Mouse (Mus musculus): ENCODE data around the gene Loxl3.

Gene Loxl3

GRCm38 (mm10) chr6:83010010-83010409 is 24.0 kb upstream of the Loxl3 start:
- DNase-seq (ENCODE audit: low read depth, low spot score), result no peak
- H3K36me3 ChIP-seq (ENCODE audit: control insufficient read depth, insufficient read depth, low read length, poor library complexity, severe bottlenecking), result no peaks in the 10 kb centered on the region
- H3K27me3 ChIP-seq (ENCODE audit: control insufficient read depth, insufficient read depth, low read length, poor library complexity, severe bottlenecking), result no peaks in the 10 kb centered on the region

- Histone ChIP-seq H3K36me3 (ENCODE audit: control insufficient read depth, insufficient read depth, low read length, poor library complexity, severe bottlenecking) (no peaks in the 10 kb centered on the region), H3K27me3 (ENCODE audit: control insufficient read depth, insufficient read depth, low read length, poor library complexity, severe bottlenecking) (no peaks in the 10 kb centered on the region)
- peak; percentile 38 for DNase-seq (ENCODE audit: low read depth, low spot score)
Observed at GRCm38 (mm10) chr6:83011255-83011654, 22.7 kb upstream of the Loxl3 start.

GRCm38 (mm10) chr6:83011756-83012155 is 22.2 kb upstream of the Loxl3 start:
- DNase-seq (ENCODE audit: low read depth, low spot score), result no peak
- Histone ChIP-seq H3K27me3 (ENCODE audit: control insufficient read depth, insufficient read depth, low read length, poor library complexity, severe bottlenecking) (no peaks in the 10 kb centered on the region), H3K36me3 (ENCODE audit: control insufficient read depth, insufficient read depth, low read length, poor library complexity, severe bottlenecking) (no peaks in the 10 kb centered on the region)

GRCm38 (mm10) chr6:83013444-83013843 is 20.5 kb upstream of the Loxl3 start:
- no peaks in the 10 kb centered on the region for H3K36me3 ChIP-seq (ENCODE audit: control insufficient read depth, insufficient read depth, low read length, poor library complexity, severe bottlenecking)
- no peaks in the 10 kb centered on the region for H3K27me3 ChIP-seq (ENCODE audit: control insufficient read depth, insufficient read depth, low read length, poor library complexity, severe bottlenecking)
- DNase-seq (ENCODE audit: low read depth, low spot score), result peak; percentile 55

GRCm38 (mm10) chr6:83014482-83015466 is 19.2 kb upstream of the Loxl3 start:
- Histone ChIP-seq H3K36me3 (ENCODE audit: control insufficient read depth, insufficient read depth, low read length, poor library complexity, severe bottlenecking) (no peaks in the 10 kb centered on the region), H3K27me3 (ENCODE audit: control insufficient read depth, insufficient read depth, low read length, poor library complexity, severe bottlenecking) (no peaks in the 10 kb centered on the region)
- DNase-seq (ENCODE audit: low read depth, low spot score), result no peak

- DNase-seq (ENCODE audit: low read depth, low spot score), result no peak
- no peaks in the 10 kb centered on the region for H3K27me3 ChIP-seq (ENCODE audit: control insufficient read depth, insufficient read depth, low read length, poor library complexity, severe bottlenecking)
- H3K36me3 ChIP-seq (ENCODE audit: control insufficient read depth, insufficient read depth, low read length, poor library complexity, severe bottlenecking), result no peaks in the 10 kb centered on the region
Observed at GRCm38 (mm10) chr6:83015749-83016148, 18.2 kb upstream of the Loxl3 start.

- no peak for DNase-seq (ENCODE audit: low read depth, low spot score)
- Histone ChIP-seq H3K36me3 (ENCODE audit: control insufficient read depth, insufficient read depth, low read length, poor library complexity, severe bottlenecking) (no peaks in the 10 kb centered on the region), H3K27me3 (ENCODE audit: control insufficient read depth, insufficient read depth, low read length, poor library complexity, severe bottlenecking) (no peaks in the 10 kb centered on the region)
Observed at GRCm38 (mm10) chr6:83017190-83017589, 16.8 kb upstream of the Loxl3 start.

GRCm38 (mm10) chr6:83019044-83019443 is 14.9 kb upstream of the Loxl3 start:
- Histone ChIP-seq H3K27me3 (ENCODE audit: control insufficient read depth, insufficient read depth, low read length, poor library complexity, severe bottlenecking) (no peaks in the 10 kb centered on the region; the same call in 1 of the 2 replicates), H3K36me3 (ENCODE audit: control insufficient read depth, insufficient read depth, low read length, poor library complexity, severe bottlenecking) (no peaks in the 10 kb centered on the region)
- DNase-seq (ENCODE audit: low read depth, low spot score), result no peak

- no peak for DNase-seq (ENCODE audit: low read depth, low spot score)
- Histone ChIP-seq H3K27me3 (ENCODE audit: control insufficient read depth, insufficient read depth, low read length, poor library complexity, severe bottlenecking) (no peaks in the 10 kb centered on the region; the same call in 1 of the 2 replicates), H3K36me3 (ENCODE audit: control insufficient read depth, insufficient read depth, low read length, poor library complexity, severe bottlenecking) (no peaks in the 10 kb centered on the region)
Observed at GRCm38 (mm10) chr6:83020121-83020520, 13.9 kb upstream of the Loxl3 start.

- Histone ChIP-seq H3K27me3 (ENCODE audit: control insufficient read depth, insufficient read depth, low read length, poor library complexity, severe bottlenecking) (no peaks in the 10 kb centered on the region; the same call in 1 of the 2 replicates), H3K36me3 (ENCODE audit: control insufficient read depth, insufficient read depth, low read length, poor library complexity, severe bottlenecking) (no peaks in the 10 kb centered on the region)
- DNase-seq (ENCODE audit: low read depth, low spot score), result no peak
Observed at GRCm38 (mm10) chr6:83020836-83021593, 13.0 kb upstream of the Loxl3 start.

GRCm38 (mm10) chr6:83023008-83023407 is 11.0 kb upstream of the Loxl3 start:
- DNase-seq (ENCODE audit: low read depth, low spot score), result no peak
- H3K36me3 ChIP-seq (ENCODE audit: control insufficient read depth, insufficient read depth, low read length, poor library complexity, severe bottlenecking), result no peaks in the 10 kb centered on the region
- no peaks in the 10 kb centered on the region; the same call in 1 of the 2 replicates for H3K27me3 ChIP-seq (ENCODE audit: control insufficient read depth, insufficient read depth, low read length, poor library complexity, severe bottlenecking)

GRCm38 (mm10) chr6:83023786-83024185 is 10.2 kb upstream of the Loxl3 start:
- H3K27me3 ChIP-seq (ENCODE audit: control insufficient read depth, insufficient read depth, low read length, poor library complexity, severe bottlenecking), result no peaks in the 10 kb centered on the region; the same call in 1 of the 2 replicates
- DNase-seq (ENCODE audit: low read depth, low spot score), result no peak

GRCm38 (mm10) chr6:83024421-83024820 is 9.6 kb upstream of the Loxl3 start:
- H3K36me3 ChIP-seq (ENCODE audit: control insufficient read depth, insufficient read depth, low read length, poor library complexity, severe bottlenecking), result no peaks in the 10 kb centered on the region; the same call in 1 of the 2 replicates
- DNase-seq (ENCODE audit: low read depth, low spot score), result no peak
- H3K27me3 ChIP-seq (ENCODE audit: control insufficient read depth, insufficient read depth, low read length, poor library complexity, severe bottlenecking), result no peaks in the 10 kb centered on the region; the same call in 1 of the 2 replicates

More at GRCm38 (mm10) chr6:83023786-83024185, 10.2 kb upstream of the Loxl3 start:
- H3K36me3 ChIP-seq (ENCODE audit: control insufficient read depth, insufficient read depth, low read length, poor library complexity, severe bottlenecking), result no peaks in the 10 kb centered on the region

- Histone ChIP-seq H3K36me3 (ENCODE audit: control insufficient read depth, insufficient read depth, low read length, poor library complexity, severe bottlenecking) (no peaks in the 10 kb centered on the region; the same call in 1 of the 2 replicates), H3K27me3 (ENCODE audit: control insufficient read depth, insufficient read depth, low read length, poor library complexity, severe bottlenecking) (no peaks in the 10 kb centered on the region; the same call in 1 of the 2 replicates)
- no peak for DNase-seq (ENCODE audit: low read depth, low spot score)
Observed at GRCm38 (mm10) chr6:83025221-83025620, 8.8 kb upstream of the Loxl3 start.

GRCm38 (mm10) chr6:83027293-83027692 is 6.7 kb upstream of the Loxl3 start:
- DNase-seq (ENCODE audit: low read depth, low spot score), result no peak
- Histone ChIP-seq H3K36me3 (ENCODE audit: control insufficient read depth, insufficient read depth, low read length, poor library complexity, severe bottlenecking) (peaks cover 8% of the 10 kb centered on the region), H3K27me3 (ENCODE audit: control insufficient read depth, insufficient read depth, low read length, poor library complexity, severe bottlenecking) (no peaks in the 10 kb centered on the region; the same call in 1 of the 2 replicates)
